Mouse (Mus musculus) kidney, embryonic 14.5 days (tissue): ENCODE results near the gene Fv1. TPM values are rescaled to one million over a fixed set of nuclear protein-coding genes. Genes with fewer than 3 reads are reported as not detected.

Experiments
- ATAC-seq: fragments of 200-750 bp; cut with Nextera tagmentation; 2 replicates; pipeline ENCODE4 v1.8.0; 2017; ENCODE audit warnings: moderate number of reproducible peaks, mild to moderate bottlenecking, moderate TSS enrichment, moderate library complexity; ENCODE audit not compliant: low FRiP score, low TSS enrichment
- H3K27ac ChIP-seq: fragments of 300-500 bp; sonication (generic); 2 replicates; pipeline ENCODE4 v1.5.1; 2014; ENCODE audit warnings: low read depth, mild to moderate bottlenecking, low read length, moderate library complexity, mixed read lengths
- H3K27me3 ChIP-seq: fragments of 300-500 bp; sonication (generic); 2 replicates; pipeline ENCODE4 v1.6.1; 2014; ENCODE audit warnings: mild to moderate bottlenecking, low read length; ENCODE audit not compliant: control insufficient read depth, insufficient read depth
- H3K36me3 ChIP-seq: fragments of 300-500 bp; sonication (generic); 2 replicates; pipeline ENCODE4 v1.6.1; 2014; ENCODE audit warnings: low read length, mixed read lengths; ENCODE audit not compliant: control insufficient read depth, insufficient read depth
- H3K4me1 ChIP-seq: fragments of 300-500 bp; sonication (generic); 2 replicates; pipeline ENCODE4 v1.6.1; 2014; ENCODE audit warnings: low read length, mixed read lengths; ENCODE audit not compliant: control insufficient read depth, insufficient read depth
- H3K4me2 ChIP-seq: fragments of 300-500 bp; sonication (generic); replicated peaks from 2 replicates; pipeline ENCODE4 v1.6.1; 2014; ENCODE audit warnings: low read depth, mild to moderate bottlenecking, low read length
- H3K4me3 ChIP-seq: fragments of 300-500 bp; sonication (generic); 2 replicates; pipeline ENCODE4 v1.5.1; 2014; ENCODE audit warnings: mild to moderate bottlenecking, low read length
- H3K9ac ChIP-seq: fragments of 300-500 bp; sonication (generic); 2 replicates; pipeline ENCODE4 v1.6.1; 2014; ENCODE audit warnings: low read depth, mild to moderate bottlenecking, low read length, moderate library complexity
- H3K9me3 ChIP-seq: fragments of 300-500 bp; sonication (generic); 2 replicates; pipeline ENCODE4 v1.6.1; 2016; ENCODE audit warnings: low read length; ENCODE audit not compliant: control insufficient read depth
- WGBS: fragments of 180-500 bp; shearing (Covaris S2); extraction: QIAGEN DNeasy Blood & Tissue Kit; methylation state at CpG from one replicate; pipeline ENCODE4 v1.1.7; 2014; 5-methylcytosine and 5-hydroxymethylcytosine counted together
- polyA plus RNA-seq: library from polyadenylated mRNA; unstranded; fragments of >200 nt; fragmentation: Nextera tagmentation; extraction: Ambion mirVana; gene quantifications from 2 replicates; pipeline ENCODE4 v1.2.1, GENCODE M21; 2014

Gene Fv1
- polyA plus RNA-seq, 1 experiment from 2014 or later, result 11.6 TPM

GRCm38 (mm10) chr4:147906230-147906629, 37.5 kb downstream of the Fv1 start:
- WGBS, result 86% methylated on average over 5 of the region's 5 CpGs
- no peaks in the 10 kb centered on the region for H3K4me1 ChIP-seq

GRCm38 (mm10) chr4:147909486-147909885, 40.7 kb downstream of the Fv1 start:
- Histone ChIP-seq H3K4me3 (no peak overlapping the region), H3K4me1 (no peaks in the 10 kb centered on the region), H3K27ac (no peak overlapping the region), H3K9ac (no peak overlapping the region), H3K9me3 (no peaks in the 10 kb centered on the region), H3K36me3 (peaks cover 11% of the 10 kb centered on the region; the same call in 1 of the 2 replicates), H3K4me2 (no peak overlapping the region), H3K27me3 (no peaks in the 10 kb centered on the region)
- WGBS, result 92% methylated on average over 5 of the region's 5 CpGs
- ATAC-seq, result no peak

More at GRCm38 (mm10) chr4:147906230-147906629, 37.5 kb downstream of the Fv1 start:
- Histone ChIP-seq H3K27me3 (no peaks in the 10 kb centered on the region), H3K9me3 (no peaks in the 10 kb centered on the region), H3K4me3 (no peak overlapping the region), H3K4me2 (no peak overlapping the region), H3K36me3 (peaks cover 15% of the 10 kb centered on the region; the same call in 1 of the 2 replicates), H3K27ac (no peak overlapping the region), H3K9ac (no peak overlapping the region)
- ATAC-seq, result no peak

GRCm38 (mm10) chr4:147918459-147919121, 49.8 kb downstream of the Fv1 start:
- Histone ChIP-seq H3K9me3 (no peaks in the 10 kb centered on the region), H3K9ac (no peak overlapping the region), H3K4me2 (no peak overlapping the region), H3K27ac (no peak overlapping the region), H3K4me3 (no peak overlapping the region), H3K4me1 (no peaks in the 10 kb centered on the region), H3K36me3 (peaks cover 18% of the 10 kb centered on the region; the same call in 1 of the 2 replicates), H3K27me3 (no peaks in the 10 kb centered on the region)
- ATAC-seq, result peak; percentile 49
- WGBS, result 54% methylated on average over 7 of the region's 7 CpGs

Other genes with a start within 250 kb of the Fv1 start
- 5.4 and 5.5 TPM in 2 replicates for gene Zfp979, start 226.5 kb upstream of the Fv1 start, polyA plus RNA-seq
- not detected in 2 replicates for gene Zfp534, start 166.4 kb upstream of the Fv1 start, polyA plus RNA-seq
- 11.0 and 14.9 TPM in 2 replicates for gene Zfp984, start 59.2 kb upstream of the Fv1 start, polyA plus RNA-seq
- gene Zfp933, start 20.6 kb upstream of the Fv1 start, polyA plus RNA-seq, result 5.0 and 5.4 TPM in 2 replicates
- gene Miip, start 163 bp upstream of the Fv1 start, polyA plus RNA-seq, result 34.7 and 37.6 TPM in 2 replicates
- gene Mfn2, start 35.7 kb downstream of the Fv1 start, polyA plus RNA-seq, result 12.1 and 31.0 TPM in 2 replicates
- 28.5 and 40.7 TPM in 2 replicates for gene Plod1, start 67.8 kb downstream of the Fv1 start, polyA plus RNA-seq
- gene 2510039O18Rik, start 71.9 kb downstream of the Fv1 start, polyA plus RNA-seq, result 19.0 and 22.1 TPM in 2 replicates
- not detected in 2 replicates for gene Nppb, start 116.8 kb downstream of the Fv1 start, polyA plus RNA-seq
- 0.45 TPM in 1 of 2 replicates, not detected in the other for gene Nppa, start 131.7 kb downstream of the Fv1 start, polyA plus RNA-seq
- 4.0 and 6.0 TPM in 2 replicates for gene Clcn6, start 169.8 kb downstream of the Fv1 start, polyA plus RNA-seq
- gene Mthfr, start 170.1 kb downstream of the Fv1 start, polyA plus RNA-seq, result 11.8 and 19.7 TPM in 2 replicates
- gene Agtrap, start 219.1 kb downstream of the Fv1 start, polyA plus RNA-seq, result 17.4 and 22.8 TPM in 2 replicates